Mouse (Mus musculus): ENCODE results near the gene Vwa8. TPM values are rescaled to one million over a fixed set of nuclear protein-coding genes. Genes with fewer than 3 reads are reported as not detected.
A peak's percentile ranks its signal among the peaks of the same experiment; 100 is the strongest.

The Vwa8 gene
- polyA plus RNA-seq, 1 experiment from 2014 or later, result 9.2 TPM

- Histone ChIP-seq H3K9me3 (ENCODE audit: control insufficient read depth, low read length) (no peaks in the 10 kb centered on the region), H3K27me3 (ENCODE audit: control insufficient read depth, insufficient read depth, low read length) (no peaks in the 10 kb centered on the region), H3K4me1 (replicated peaks; ENCODE audit: control insufficient read depth, insufficient read depth, low read length) (no peaks in the 10 kb centered on the region), H3K9ac (no peak overlapping the region), H3K27ac (no peak overlapping the region), H3K36me3 (replicated peaks; ENCODE audit: control insufficient read depth, insufficient read depth) (no peaks in the 10 kb centered on the region), H3K4me2 (replicated peaks) (no peak overlapping the region), H3K4me3 (replicated peaks; ENCODE audit: low read length) (no peak overlapping the region)
- ATAC-seq (ENCODE audit: low FRiP score) (no peak), DNase-seq (ENCODE audit: low spot score) (no peak)
- 76% methylated on average over 8 of the region's 8 CpGs for WGBS
Measured at GRCm38 (mm10) chr14:78933399-78933798, 84.5 kb downstream of the Vwa8 start.

- 92% methylated on average over 6 of the region's 6 CpGs for WGBS
- no peak for DNase-seq (ENCODE audit: low spot score)
- no peak overlapping the region for H3K9ac ChIP-seq
Measured at GRCm38 (mm10) chr14:78934596-78934995, 85.7 kb downstream of the Vwa8 start.

GRCm38 (mm10) chr14:78935796-78936195, 86.9 kb downstream of the Vwa8 start:
- DNase-seq (ENCODE audit: low spot score), result no peak
- Histone ChIP-seq H3K9me3 (ENCODE audit: control insufficient read depth, low read length) (no peaks in the 10 kb centered on the region), H3K9ac (no peak overlapping the region), H3K36me3 (replicated peaks; ENCODE audit: control insufficient read depth, insufficient read depth) (no peaks in the 10 kb centered on the region), H3K27me3 (ENCODE audit: control insufficient read depth, insufficient read depth, low read length) (no peaks in the 10 kb centered on the region), H3K4me3 (replicated peaks; ENCODE audit: low read length) (no peak overlapping the region), H3K4me1 (replicated peaks; ENCODE audit: control insufficient read depth, insufficient read depth, low read length) (no peaks in the 10 kb centered on the region), H3K27ac (no peak overlapping the region), H3K4me2 (replicated peaks) (no peak overlapping the region)
- no peak for ATAC-seq (ENCODE audit: low FRiP score)
- WGBS, result 58% methylated on average over 3 of the region's 3 CpGs

More at GRCm38 (mm10) chr14:78934596-78934995, 85.7 kb downstream of the Vwa8 start:
- Histone ChIP-seq H3K4me2 (replicated peaks) (no peak overlapping the region), H3K9me3 (ENCODE audit: control insufficient read depth, low read length) (no peaks in the 10 kb centered on the region), H3K4me3 (replicated peaks; ENCODE audit: low read length) (no peak overlapping the region), H3K27ac (no peak overlapping the region), H3K36me3 (replicated peaks; ENCODE audit: control insufficient read depth, insufficient read depth) (no peaks in the 10 kb centered on the region), H3K27me3 (ENCODE audit: control insufficient read depth, insufficient read depth, low read length) (no peaks in the 10 kb centered on the region), H3K4me1 (replicated peaks; ENCODE audit: control insufficient read depth, insufficient read depth, low read length) (no peaks in the 10 kb centered on the region)
- ATAC-seq (ENCODE audit: low FRiP score), result no peak

- Histone ChIP-seq H3K27ac (no peak overlapping the region), H3K4me3 (replicated peaks; ENCODE audit: low read length) (no peak overlapping the region), H3K36me3 (replicated peaks; ENCODE audit: control insufficient read depth, insufficient read depth) (no peaks in the 10 kb centered on the region), H3K27me3 (ENCODE audit: control insufficient read depth, insufficient read depth, low read length) (no peaks in the 10 kb centered on the region), H3K4me1 (replicated peaks; ENCODE audit: control insufficient read depth, insufficient read depth, low read length) (no peaks in the 10 kb centered on the region), H3K9me3 (ENCODE audit: control insufficient read depth, low read length) (no peaks in the 10 kb centered on the region), H3K4me2 (replicated peaks) (no peak overlapping the region), H3K9ac (no peak overlapping the region)
- WGBS, result 69% methylated on average over 11 of the region's 11 CpGs
- no peak for DNase-seq (ENCODE audit: low spot score)
- no peak for ATAC-seq (ENCODE audit: low FRiP score)
Measured at GRCm38 (mm10) chr14:78941741-78942475, 93.1 kb downstream of the Vwa8 start.

- no peak overlapping the region for H3K27ac ChIP-seq
- 90% methylated on average over 2 of the region's 2 CpGs for WGBS
- ATAC-seq (ENCODE audit: low FRiP score), result no peak
Measured at GRCm38 (mm10) chr14:78955745-78956144, 106.9 kb downstream of the Vwa8 start.

GRCm38 (mm10) chr14:78970621-78971020, 121.8 kb downstream of the Vwa8 start:
- Histone ChIP-seq H3K4me2 (replicated peaks) (no peak overlapping the region), H3K4me1 (replicated peaks; ENCODE audit: control insufficient read depth, insufficient read depth, low read length) (no peaks in the 10 kb centered on the region), H3K27me3 (ENCODE audit: control insufficient read depth, insufficient read depth, low read length) (no peaks in the 10 kb centered on the region), H3K9ac (no peak overlapping the region), H3K4me3 (replicated peaks; ENCODE audit: low read length) (no peak overlapping the region), H3K27ac (no peak overlapping the region), H3K36me3 (replicated peaks; ENCODE audit: control insufficient read depth, insufficient read depth) (no peaks in the 10 kb centered on the region), H3K9me3 (ENCODE audit: control insufficient read depth, low read length) (no peaks in the 10 kb centered on the region)
- WGBS, result 96% methylated on average over 10 of the region's 10 CpGs
- no peak for ATAC-seq (ENCODE audit: low FRiP score)
- no peak for DNase-seq (ENCODE audit: low spot score)

More at GRCm38 (mm10) chr14:78955745-78956144, 106.9 kb downstream of the Vwa8 start:
- H3K9ac ChIP-seq, result no peak overlapping the region
- no peaks in the 10 kb centered on the region for H3K27me3 ChIP-seq (ENCODE audit: control insufficient read depth, insufficient read depth, low read length)
- no peak overlapping the region for H3K4me3 ChIP-seq (replicated peaks; ENCODE audit: low read length)
- no peak for DNase-seq (ENCODE audit: low spot score)
- no peaks in the 10 kb centered on the region for H3K36me3 ChIP-seq (replicated peaks; ENCODE audit: control insufficient read depth, insufficient read depth)
- H3K4me2 ChIP-seq (replicated peaks), result no peak overlapping the region
- H3K9me3 ChIP-seq (ENCODE audit: control insufficient read depth, low read length), result no peaks in the 10 kb centered on the region
- no peaks in the 10 kb centered on the region for H3K4me1 ChIP-seq (replicated peaks; ENCODE audit: control insufficient read depth, insufficient read depth, low read length)

GRCm38 (mm10) chr14:78972424-78972823, 123.6 kb downstream of the Vwa8 start:
- no peak for DNase-seq (ENCODE audit: low spot score)

GRCm38 (mm10) chr14:78983104-78983503, 134.3 kb downstream of the Vwa8 start:
- no peak overlapping the region for H3K4me3 ChIP-seq (replicated peaks; ENCODE audit: low read length)
- no peak overlapping the region for H3K9ac ChIP-seq
- H3K27ac ChIP-seq, result peak overlapping the region; percentile 4; the same call in 1 of the 2 replicates
- DNase-seq (ENCODE audit: low spot score) (no peak), ATAC-seq (ENCODE audit: low FRiP score) (no peak)
- no peaks in the 10 kb centered on the region for H3K36me3 ChIP-seq (replicated peaks; ENCODE audit: control insufficient read depth, insufficient read depth)
- 65% methylated on average over 2 of the region's 2 CpGs for WGBS
- H3K27me3 ChIP-seq (ENCODE audit: control insufficient read depth, insufficient read depth, low read length), result no peaks in the 10 kb centered on the region
- no peaks in the 10 kb centered on the region for H3K9me3 ChIP-seq (ENCODE audit: control insufficient read depth, low read length)
- no peaks in the 10 kb centered on the region for H3K4me1 ChIP-seq (replicated peaks; ENCODE audit: control insufficient read depth, insufficient read depth, low read length)
- no peak overlapping the region for H3K4me2 ChIP-seq (replicated peaks)

More at GRCm38 (mm10) chr14:78972424-78972823, 123.6 kb downstream of the Vwa8 start:
- Histone ChIP-seq H3K4me2 (replicated peaks) (no peak overlapping the region), H3K27ac (no peak overlapping the region), H3K9me3 (ENCODE audit: control insufficient read depth, low read length) (no peaks in the 10 kb centered on the region), H3K36me3 (replicated peaks; ENCODE audit: control insufficient read depth, insufficient read depth) (no peaks in the 10 kb centered on the region), H3K4me1 (replicated peaks; ENCODE audit: control insufficient read depth, insufficient read depth, low read length) (no peaks in the 10 kb centered on the region), H3K4me3 (replicated peaks; ENCODE audit: low read length) (no peak overlapping the region), H3K9ac (no peak overlapping the region), H3K27me3 (ENCODE audit: control insufficient read depth, insufficient read depth, low read length) (no peaks in the 10 kb centered on the region)
- 33% methylated on average over 1 of the region's 1 CpGs for WGBS
- no peak for ATAC-seq (ENCODE audit: low FRiP score)

GRCm38 (mm10) chr14:78984296-78984695, 135.4 kb downstream of the Vwa8 start:
- H3K4me2 ChIP-seq (replicated peaks), result no peak overlapping the region
- H3K9me3 ChIP-seq (ENCODE audit: control insufficient read depth, low read length), result no peaks in the 10 kb centered on the region
- no peaks in the 10 kb centered on the region for H3K36me3 ChIP-seq (replicated peaks; ENCODE audit: control insufficient read depth, insufficient read depth)
- DNase-seq (ENCODE audit: low spot score) (no peak), ATAC-seq (ENCODE audit: low FRiP score) (no peak)
- no peak overlapping the region for H3K27ac ChIP-seq
- H3K4me3 ChIP-seq (replicated peaks; ENCODE audit: low read length), result no peak overlapping the region
- no peaks in the 10 kb centered on the region for H3K27me3 ChIP-seq (ENCODE audit: control insufficient read depth, insufficient read depth, low read length)
- no peaks in the 10 kb centered on the region for H3K4me1 ChIP-seq (replicated peaks; ENCODE audit: control insufficient read depth, insufficient read depth, low read length)
- no peak overlapping the region for H3K9ac ChIP-seq
- WGBS, result 66% methylated on average over 2 of the region's 2 CpGs
